Mouse (Mus musculus) midbrain, embryonic 14.5 days (tissue): ENCODE measurements around the gene Mettl21e. TPM values are rescaled to one million over a fixed set of nuclear protein-coding genes. Genes with fewer than 3 reads are reported as not detected.

Source experiments
- ATAC-seq: fragments of 200-750 bp; cut with Nextera tagmentation; 2 replicates; pipeline ENCODE4 v1.8.0; 2017; ENCODE audit warnings: moderate number of reproducible peaks, moderate library complexity; ENCODE audit not compliant: low FRiP score, low TSS enrichment
- DNase-seq: peaks from one replicate; pipeline ENCODE4 v3.0.0-alpha.2; 2015
- H3K27ac ChIP-seq: fragments of 300-500 bp; sonication (generic); replicated peaks from 2 replicates; pipeline ENCODE4 v1.5.1; 2014; ENCODE audit warnings: mild to moderate bottlenecking, low read depth, low read length, moderate library complexity
- H3K27me3 ChIP-seq: fragments of 300-500 bp; sonication (generic); 2 replicates; pipeline ENCODE4 v1.6.1; 2014; ENCODE audit warnings: low read length, control low read depth, mixed read lengths; ENCODE audit not compliant: control insufficient read depth, insufficient read depth
- H3K36me3 ChIP-seq: fragments of 300-500 bp; sonication (generic); 2 replicates; pipeline ENCODE4 v1.6.1; 2014; ENCODE audit warnings: low read length, control low read depth; ENCODE audit not compliant: control insufficient read depth, insufficient read depth
- H3K4me1 ChIP-seq: fragments of 300-500 bp; sonication (generic); 2 replicates; pipeline ENCODE4 v1.6.1; 2014; ENCODE audit warnings: mild to moderate bottlenecking, antibody characterized with exemption, low read length, control low read depth; ENCODE audit not compliant: control insufficient read depth, insufficient read depth
- H3K4me2 ChIP-seq: fragments of 300-500 bp; sonication (generic); 2 replicates; pipeline ENCODE4 v1.6.1; 2014; ENCODE audit warnings: mild to moderate bottlenecking, low read length, moderate library complexity
- H3K4me3 ChIP-seq: fragments of 300-500 bp; sonication (generic); replicated peaks from 2 replicates; pipeline ENCODE4 v1.5.1; 2014; ENCODE audit warnings: low read depth, low read length
- H3K9ac ChIP-seq: fragments of 300-500 bp; sonication (generic); replicated peaks from 2 replicates; pipeline ENCODE4 v1.6.1; 2014; ENCODE audit warnings: mild to moderate bottlenecking, low read length, moderate library complexity
- H3K9me3 ChIP-seq: fragments of 300-500 bp; sonication (generic); 2 replicates; pipeline ENCODE4 v1.6.1; 2016; ENCODE audit warnings: low read length, control low read depth, mixed read lengths; ENCODE audit not compliant: control insufficient read depth
- WGBS: fragments of 180-500 bp; shearing (Covaris S2); extraction: QIAGEN DNeasy Blood & Tissue Kit; methylation state at CpG from one replicate; pipeline ENCODE4 v1.1.7; 2014; 5-methylcytosine and 5-hydroxymethylcytosine counted together
- polyA plus RNA-seq: library from polyadenylated mRNA; unstranded; fragments of >200 nt; fragmentation: Nextera tagmentation; extraction: Ambion mirVana; gene quantifications from 2 replicates; pipeline ENCODE4 v1.2.1, GENCODE M21; 2014

Mettl21e gene
- polyA plus RNA-seq, 1 experiment from 2014 or later, result not detected

DNA sequence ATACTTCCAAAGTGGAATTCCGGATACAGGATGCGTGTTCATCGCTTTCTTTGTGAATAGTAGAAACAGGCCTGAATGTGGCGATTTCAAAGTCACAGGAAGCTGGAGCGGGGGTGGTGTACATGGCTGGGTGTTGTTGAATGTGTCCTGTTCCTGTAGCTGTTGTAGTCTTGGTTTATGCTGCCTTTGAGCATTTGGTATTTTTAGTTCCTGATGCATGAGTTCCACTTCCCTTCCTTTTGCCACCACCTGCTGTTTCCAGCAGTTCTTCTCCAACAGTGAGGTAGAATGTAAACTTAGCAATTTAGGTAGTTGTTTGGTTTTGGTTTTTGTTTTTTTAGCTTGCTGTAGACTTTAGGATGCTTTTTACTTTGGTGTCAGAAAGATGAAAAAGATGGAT lies 56.4 kb downstream of the Mettl21e start:
- Histone ChIP-seq H3K27ac (no peak overlapping the region), H3K4me3 (no peak overlapping the region), H3K4me2 (no peak overlapping the region), H3K9me3 (no peaks in the 10 kb centered on the region), H3K27me3 (no peaks in the 10 kb centered on the region), H3K9ac (no peak overlapping the region), H3K4me1 (no peaks in the 10 kb centered on the region), H3K36me3 (peaks cover 84% of the 10 kb centered on the region)
- DNase-seq (no peak), ATAC-seq (no peak)
- 94% methylated on average over 5 of the region's 5 CpGs for WGBS

DNA sequence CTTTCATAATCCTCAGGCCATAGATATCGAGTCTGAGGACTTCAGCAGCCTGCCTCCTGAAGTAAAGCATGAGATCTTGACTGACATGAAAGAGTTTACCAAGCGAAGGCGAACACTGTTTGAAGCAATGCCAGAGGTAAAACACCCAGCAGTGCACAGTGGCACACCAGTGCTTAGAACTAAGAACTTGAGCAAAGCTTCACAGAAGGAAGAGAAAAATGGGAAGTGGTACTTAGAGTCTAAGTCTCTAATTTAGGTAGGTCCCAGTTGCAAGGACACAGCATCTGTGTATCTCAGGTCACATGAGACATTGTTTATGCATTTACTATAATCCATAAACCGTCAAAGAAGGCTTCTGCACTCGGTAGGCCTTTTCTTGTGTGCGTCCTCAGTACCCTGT lies 56.9 kb downstream of the Mettl21e start:
- Histone ChIP-seq H3K4me3 (no peak overlapping the region), H3K27me3 (no peaks in the 10 kb centered on the region), H3K9me3 (no peaks in the 10 kb centered on the region), H3K27ac (no peak overlapping the region), H3K4me1 (no peaks in the 10 kb centered on the region), H3K4me2 (no peak overlapping the region), H3K36me3 (peaks cover 81% of the 10 kb centered on the region), H3K9ac (no peak overlapping the region)
- ATAC-seq, result no peak
- no peak for DNase-seq
- 95% methylated on average over 6 of the region's 6 CpGs for WGBS

DNA sequence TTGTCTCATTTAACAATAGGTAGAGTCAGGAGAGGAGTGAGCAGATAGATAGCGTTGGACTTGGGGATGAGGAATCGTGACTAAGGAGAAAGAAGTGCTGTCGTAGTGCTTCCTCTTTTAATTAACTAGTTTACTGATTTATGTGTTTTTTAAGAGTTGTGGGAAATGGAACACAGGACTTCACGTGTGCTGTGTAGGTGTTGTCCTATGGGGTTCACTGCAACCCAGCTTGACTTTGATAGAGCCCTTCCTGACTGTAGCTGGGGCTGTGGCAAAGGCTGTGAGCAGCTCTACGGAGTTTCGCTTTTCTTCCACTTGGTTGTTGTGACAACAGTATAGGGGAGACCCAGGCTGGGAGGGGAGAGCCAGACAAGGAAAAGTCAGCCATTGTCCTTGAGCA lies 60.4 kb downstream of the Mettl21e start:
- no peaks in the 10 kb centered on the region for H3K9me3 ChIP-seq
- H3K4me2 ChIP-seq, result no peak overlapping the region
- no peak for ATAC-seq
- 95% methylated on average over 6 of the region's 6 CpGs for whole genome bisulfite sequencing
- no peak overlapping the region for H3K4me3 ChIP-seq
- H3K4me1 ChIP-seq, result no peaks in the 10 kb centered on the region
- no peak for DNase-seq
- H3K27me3 ChIP-seq, result no peaks in the 10 kb centered on the region
- H3K36me3 ChIP-seq, result peaks cover 52% of the 10 kb centered on the region
- H3K27ac ChIP-seq, result no peak overlapping the region
- no peak overlapping the region for H3K9ac ChIP-seq

DNA sequence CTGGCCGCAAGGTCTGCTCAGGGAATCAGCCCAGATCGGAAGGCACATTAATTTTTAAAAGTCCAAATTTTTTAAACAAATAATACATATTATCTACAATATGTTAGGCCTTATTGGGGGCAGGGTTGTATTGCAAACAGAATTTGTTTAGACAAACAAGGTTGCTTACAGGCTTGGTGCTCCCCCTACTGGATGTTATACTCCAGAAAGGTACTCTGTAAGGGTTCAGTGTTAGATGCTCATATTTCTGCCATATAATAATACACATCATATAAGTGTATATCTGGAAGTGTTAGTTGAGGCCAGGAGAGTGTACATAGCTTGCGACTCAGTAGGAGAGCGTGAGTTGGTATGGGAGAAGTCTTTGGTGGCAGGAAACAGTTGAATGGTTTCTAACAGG lies 63.5 kb downstream of the Mettl21e start:
- no peak for ATAC-seq
- WGBS, result 99% methylated on average over 4 of the region's 4 CpGs
- peak; percentile 41 for DNase-seq
- Histone ChIP-seq H3K36me3 (peaks cover 29% of the 10 kb centered on the region), H3K4me1 (no peaks in the 10 kb centered on the region), H3K27ac (no peak overlapping the region), H3K4me3 (no peak overlapping the region), H3K9ac (no peak overlapping the region), H3K27me3 (no peaks in the 10 kb centered on the region), H3K9me3 (no peaks in the 10 kb centered on the region), H3K4me2 (no peak overlapping the region)

Other genes starting within 250 kb of the Mettl21e start
- gene Mettl21c, start 198.9 kb downstream of the Mettl21e start, polyA plus RNA-seq, result 1.6 and 2.1 TPM in 2 replicates
- gene Gm8251, start 157.0 kb downstream of the Mettl21e start, polyA plus RNA-seq, result 0.05 and 0.08 TPM in 2 replicates
- gene Tex30, start 116.5 kb downstream of the Mettl21e start, polyA plus RNA-seq, result 49.4 and 55.0 TPM in 2 replicates
- gene Kdelc1, start 100.2 kb downstream of the Mettl21e start, polyA plus RNA-seq, result 26.9 and 32.4 TPM in 2 replicates
- gene Bivm, start 100.0 kb downstream of the Mettl21e start, polyA plus RNA-seq, result 33.8 and 41.3 TPM in 2 replicates
- gene Ercc5, start 71.2 kb downstream of the Mettl21e start, polyA plus RNA-seq, result 26.5 and 38.8 TPM in 2 replicates